ENCODE assay signal across 8 mouse cellular contexts in the genomic region with DNA sequence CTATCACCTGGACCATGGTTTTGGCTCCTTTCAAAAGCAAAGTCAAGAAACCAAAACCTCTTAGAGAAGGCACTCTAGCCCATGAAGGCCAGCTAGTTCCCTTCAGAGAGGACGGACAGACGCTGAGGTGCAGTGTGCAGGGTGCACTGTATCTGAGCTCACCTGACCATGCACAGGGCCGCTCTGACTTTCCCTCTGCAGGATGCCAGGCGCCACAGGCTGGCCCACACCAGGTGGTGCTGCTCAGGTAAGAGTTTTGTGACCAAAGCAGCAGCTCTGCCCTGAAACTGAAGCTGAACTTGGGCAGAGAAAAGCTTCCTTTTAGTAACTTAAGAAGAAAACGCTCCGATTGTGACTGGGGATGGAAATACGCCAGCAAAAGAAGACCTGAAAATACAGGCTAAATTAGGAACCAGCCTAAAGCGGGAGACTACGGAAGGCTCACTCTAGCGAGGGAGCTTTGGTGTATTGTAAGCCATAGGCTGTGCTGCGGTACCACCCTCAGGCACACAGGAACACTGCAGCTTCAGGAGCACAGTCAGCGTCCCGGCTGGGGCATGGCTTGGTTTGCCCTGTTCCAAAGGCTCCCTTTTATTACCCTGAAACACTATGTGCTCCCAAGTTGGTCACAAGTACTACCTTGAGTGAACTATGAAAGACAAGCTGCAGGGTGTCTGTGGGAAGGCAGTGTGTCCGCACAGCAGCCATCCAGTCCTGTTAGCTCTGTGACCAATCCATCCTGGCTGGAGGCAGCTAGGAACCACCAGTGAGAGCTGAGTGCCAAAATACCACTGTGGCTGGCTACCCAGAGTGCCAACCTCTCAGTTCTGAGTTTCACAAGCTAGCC. TPM values are rescaled to one million over a fixed set of nuclear protein-coding genes. Genes with fewer than 3 reads are reported as not detected.
DNase-seq lines count a peak whose midpoint lies in the region; ATAC-seq and TF ChIP-seq lines count a peak whose summit lies in the region.

No protein-coding gene starts in this region.

- no peak for DNase-seq in MEL (ENCODE audit: low read depth, low spot score)
- DNase-seq in brain, embryonic 14.5 days (ENCODE audit: low read depth) = peak; percentile 83
- peak; percentile 49 to 62 for DNase-seq in layer of hippocampus, postnatal 36 days
- peak; percentile 59 for DNase-seq in lung, postnatal 10 days
- peak; percentile 4 for DNase-seq in retina, postnatal 7 days (ENCODE audit: low read depth, low spot score)
- DNase-seq in urinary bladder, adult 2 months (ENCODE audit: low spot score) = no peak

- 20% methylated on average over 14 of the region's 14 CpGs for WGBS in forebrain, embryonic 12.5 days
- WGBS in hindbrain, embryonic 13.5 days = 26% methylated on average over 14 of the region's 14 CpGs

- no peak overlapping the region for H3K27ac ChIP-seq in MEL (ENCODE audit: control insufficient read depth, low read depth, low read length)
- H3K27ac ChIP-seq in forebrain, embryonic 12.5 days = no peak overlapping the region
- H3K27ac ChIP-seq in hindbrain, embryonic 13.5 days = no peak overlapping the region

- no peak for TF ChIP-seq POLR2A in MEL (IDR thresholded peaks at IDR 0.05; ENCODE audit: control insufficient read depth in 1 of 2, insufficient read depth in 1 of 2, low read depth in 1 of 2, low read length in 2 of 2, poor library complexity in 1 of 2)
- no peak for TF ChIP-seq POLR2A in brain, embryonic 14.5 days (IDR thresholded peaks at IDR 0.05; ENCODE audit: borderline replicate concordance, extremely low read depth, insufficient read depth, insufficient read length, poor library complexity, severe bottlenecking)

- H3K4me1 ChIP-seq in MEL (ENCODE audit: control insufficient read depth in 1 of 2, insufficient read depth in 2 of 2, low read length in 2 of 2) = no peaks in the 10 kb centered on the region
- peaks cover 4% of the 10 kb centered on the region for H3K4me1 ChIP-seq in forebrain, embryonic 12.5 days
- 0 out of 2 replicates have a peak, but pooled peaks cover 3% of the 10 kb centered on the region for H3K4me1 ChIP-seq in hindbrain, embryonic 13.5 days (replicated peaks)

- H3K4me3 ChIP-seq in MEL (ENCODE audit: control insufficient read depth in 1 of 2, insufficient read depth in 1 of 2, low read depth in 2 of 2, low read length in 2 of 2) = no peak overlapping the region
- H3K4me3 ChIP-seq in forebrain, embryonic 12.5 days (replicated peaks) = no peak overlapping the region
- H3K4me3 ChIP-seq in hindbrain, embryonic 13.5 days = no peak overlapping the region

- no peak; a peak in 1 of 6 replicates for TF ChIP-seq CTCF in MEL (IDR thresholded peaks at IDR 0.05 in 2 of 3, conservative IDR thresholded peaks at IDR 0.05 in 1 of 3; ENCODE audit: control insufficient read depth in 1 of 3, insufficient read depth in 1 of 3, low read depth in 2 of 3, low read length in 3 of 3, poor library complexity in 1 of 3, severe bottlenecking in 1 of 3)
- TF ChIP-seq CTCF in brain, embryonic 14.5 days (IDR thresholded peaks at IDR 0.05; ENCODE audit: borderline replicate concordance, extremely low read depth, insufficient read depth, insufficient read length) = peak; percentile 81

- H3K9me3 ChIP-seq in MEL (replicated peaks; ENCODE audit: insufficient read depth, low read length) = no peaks in the 10 kb centered on the region
- H3K9me3 ChIP-seq in forebrain, embryonic 12.5 days = no peaks in the 10 kb centered on the region
- no peaks in the 10 kb centered on the region for H3K9me3 ChIP-seq in hindbrain, embryonic 13.5 days

- H3K4me2 ChIP-seq in forebrain, embryonic 12.5 days = peak overlapping the region; percentile 19
- no peak overlapping the region for H3K4me2 ChIP-seq in hindbrain, embryonic 13.5 days

- peak; percentile 9 for TF ChIP-seq RAD21 in MEL (IDR thresholded peaks at IDR 0.05; ENCODE audit: low read depth, low read length)

- H3K79me2 ChIP-seq in MEL (ENCODE audit: control insufficient read depth, insufficient read depth, low read length, poor library complexity) = no peaks in the 10 kb centered on the region

- no peaks in the 10 kb centered on the region for H3K27me3 ChIP-seq in MEL (ENCODE audit: control insufficient read depth in 1 of 2, insufficient read depth in 2 of 2, low read length in 2 of 2)
- H3K27me3 ChIP-seq in forebrain, embryonic 12.5 days = no peaks in the 10 kb centered on the region
- H3K27me3 ChIP-seq in hindbrain, embryonic 13.5 days = no peaks in the 10 kb centered on the region

- no peak overlapping the region for H3K9ac ChIP-seq in MEL (ENCODE audit: control insufficient read depth, low read depth, low read length, poor library complexity, severe bottlenecking)
- no peak overlapping the region for H3K9ac ChIP-seq in forebrain, embryonic 12.5 days
- peak overlapping the region; percentile 55; the same call in 1 of the 2 replicates for H3K9ac ChIP-seq in hindbrain, embryonic 13.5 days

- no peaks in the 10 kb centered on the region for H3K36me3 ChIP-seq in MEL (ENCODE audit: control insufficient read depth in 1 of 2, insufficient read depth in 2 of 2, low read length in 2 of 2)
- H3K36me3 ChIP-seq in forebrain, embryonic 12.5 days (replicated peaks) = no peaks in the 10 kb centered on the region
- no peaks in the 10 kb centered on the region for H3K36me3 ChIP-seq in hindbrain, embryonic 13.5 days

- peak; percentile 84 for ATAC-seq in forebrain, embryonic 12.5 days (ENCODE audit: low FRiP score)
- peak; percentile 94 for ATAC-seq in hindbrain, embryonic 13.5 days (ENCODE audit: low FRiP score)

- TF ChIP-seq EP300 in MEL (IDR thresholded peaks at IDR 0.05; ENCODE audit: low read depth in 1 of 2, low read length in 2 of 2) = no peak

TF ChIP-seq in MEL, 35 proteins besides CTCF, POLR2A, EP300 and RAD21:
- TF ChIP-seq UBTF (IDR thresholded peaks at IDR 0.05; ENCODE audit: borderline replicate concordance, insufficient read depth, low read depth, low read length) (no peak), RCOR1 (IDR thresholded peaks at IDR 0.05; ENCODE audit: low read depth, low read length) (no peak), USF2 (IDR thresholded peaks at IDR 0.05; ENCODE audit: borderline replicate concordance in 1 of 2, insufficient read depth in 1 of 2, low read depth in 1 of 2, low read length in 2 of 2) (no peak), ZNF384 (IDR thresholded peaks at IDR 0.05; ENCODE audit: low read depth, low read length) (no peak), GATA1 (IDR thresholded peaks at IDR 0.05; ENCODE audit: low read depth, low read length) (no peak), POLR2AphosphoS2 (IDR thresholded peaks at IDR 0.05; ENCODE audit: low read length) (no peak), MYB (IDR thresholded peaks at IDR 0.05; ENCODE audit: low read depth, low read length) (no peak), HCFC1 (IDR thresholded peaks at IDR 0.05; ENCODE audit: low read depth, low read length) (no peak), JUND (IDR thresholded peaks at IDR 0.05; ENCODE audit: low read depth, low read length) (no peak), NRF1 (IDR thresholded peaks at IDR 0.05; ENCODE audit: insufficient read depth, low read depth, low read length, poor library complexity, severe bottlenecking) (no peak), KAT2A (conservative IDR thresholded peaks at IDR 0.05; ENCODE audit: low read depth, low read length) (no peak), CHD1 (IDR thresholded peaks at IDR 0.05; ENCODE audit: low read depth, low read length) (no peak), MAX (IDR thresholded peaks at IDR 0.05; ENCODE audit: low read length) (no peak), BHLHE40 (IDR thresholded peaks at IDR 0.05; ENCODE audit: borderline replicate concordance, low read depth, low read length) (no peak)

RNA-seq across cellular contexts. Expression of a gene that starts 54.0 kb away (rescaled TPM):
- 17.1 and 17.6 TPM in 2 replicates for total RNA-seq in MEL (2012; rRNA removed)
- 10 to 100 TPM; 13.0 to 25.4 TPM for polyA plus RNA-seq in MEL (2012; ENCODE audit: insufficient read depth in 1 of 2, insufficient read length in 2 of 2, low read depth in 1 of 2, low replicate concordance in 2 of 2, missing spikeins in 1 of 2)
- polyA plus RNA-seq in brain, embryonic 14.5 days (2012; rRNA removed) = 35.1 and 43.8 TPM in 2 replicates
- polyA plus RNA-seq in forebrain, embryonic 12.5 days (2016; fragmentation: Nextera tagmentation; extraction: Ambion mirVana) = 34.5 and 36.8 TPM in 2 replicates
- polyA plus RNA-seq in hindbrain, embryonic 13.5 days (2015; fragmentation: Nextera tagmentation; extraction: Ambion mirVana) = 37.8 and 40.5 TPM in 2 replicates
- 100 to 1,000 TPM; 192 to 197 TPM for total RNA-seq in layer of hippocampus, postnatal 36 days (2021)
- 19.9 and 23.6 TPM in 2 replicates for polyA plus RNA-seq in urinary bladder, adult 2 months (2012; rRNA removed)

Comparison
In these comparisons a context has a peak if more than half of its experiments do, and no peak if none do; other contexts are left out.
1. DNase-seq: peak in brain, embryonic 14.5 days (single experiment), layer of hippocampus, postnatal 36 days (2 of 2), lung, postnatal 10 days (single experiment) and retina, postnatal 7 days (single experiment); none in MEL (single experiment) and urinary bladder, adult 2 months (single experiment).